Mouse (Mus musculus): ENCODE results near the gene T. TPM values are rescaled to one million over a fixed set of nuclear protein-coding genes. Genes with fewer than 3 reads are reported as not detected.

The T gene
- total RNA-seq, 2 experiments from 2014 or later = 0.51 TPM; not detected in 1

DNA sequence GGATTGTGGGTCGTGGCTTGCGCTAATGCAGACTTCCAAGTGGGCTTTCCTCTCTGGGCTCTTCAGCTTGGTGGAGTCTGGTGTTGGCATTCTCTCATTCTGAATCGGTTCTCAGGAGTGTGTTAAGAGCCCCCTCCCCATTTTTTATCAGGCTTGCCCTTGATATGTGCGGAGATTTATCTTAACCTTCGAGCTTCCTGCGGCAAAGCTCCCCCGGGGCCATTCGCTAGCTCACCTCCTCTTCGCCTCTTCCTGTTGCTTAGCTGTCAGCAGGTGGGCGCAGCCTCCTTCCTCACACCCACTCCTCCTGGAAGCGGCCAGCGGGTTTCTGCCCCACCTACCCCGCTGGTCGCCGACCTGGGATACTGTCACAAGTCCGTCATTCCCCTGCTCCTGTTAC lies 4.8 kb upstream of the T start:
- DNase-seq (ENCODE audit: extremely low spot score in 1 of 2, low spot score in 2 of 2) = no peak
- intact Hi-C loops (cut with DNase I) = no loop called here

DNA sequence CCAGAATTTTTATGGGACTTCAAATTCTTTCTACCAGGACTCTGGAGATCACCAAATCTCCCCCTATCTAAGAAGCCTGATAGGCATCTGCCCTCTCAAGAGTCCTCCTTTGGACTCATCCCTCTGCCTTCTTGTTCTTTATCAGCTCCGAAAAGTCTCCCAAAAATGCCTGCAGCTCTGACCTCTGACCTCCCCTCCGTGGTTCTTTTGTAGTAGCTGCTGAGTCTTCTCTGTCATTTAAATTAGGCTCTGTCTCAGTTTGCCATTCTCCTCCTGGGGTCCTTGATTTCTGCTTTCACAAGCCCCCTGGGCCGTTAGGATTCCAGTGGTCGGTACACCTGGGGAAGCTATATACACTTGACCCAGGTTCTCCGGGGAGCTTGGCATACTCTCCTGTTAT lies 4.3 kb upstream of the T start:
- DNase-seq (ENCODE audit: extremely low spot score in 1 of 2, low spot score in 2 of 2) = no peak
- intact Hi-C loops (cut with DNase I) = no loop called here

- intact Hi-C loops (cut with DNase I) = no loop called here
- no peak for DNase-seq (ENCODE audit: extremely low spot score in 1 of 2, low spot score in 2 of 2)
Observed at GRCm38 (mm10) chr17:8432179-8432800, 1.9 kb upstream of the T start.

DNA sequence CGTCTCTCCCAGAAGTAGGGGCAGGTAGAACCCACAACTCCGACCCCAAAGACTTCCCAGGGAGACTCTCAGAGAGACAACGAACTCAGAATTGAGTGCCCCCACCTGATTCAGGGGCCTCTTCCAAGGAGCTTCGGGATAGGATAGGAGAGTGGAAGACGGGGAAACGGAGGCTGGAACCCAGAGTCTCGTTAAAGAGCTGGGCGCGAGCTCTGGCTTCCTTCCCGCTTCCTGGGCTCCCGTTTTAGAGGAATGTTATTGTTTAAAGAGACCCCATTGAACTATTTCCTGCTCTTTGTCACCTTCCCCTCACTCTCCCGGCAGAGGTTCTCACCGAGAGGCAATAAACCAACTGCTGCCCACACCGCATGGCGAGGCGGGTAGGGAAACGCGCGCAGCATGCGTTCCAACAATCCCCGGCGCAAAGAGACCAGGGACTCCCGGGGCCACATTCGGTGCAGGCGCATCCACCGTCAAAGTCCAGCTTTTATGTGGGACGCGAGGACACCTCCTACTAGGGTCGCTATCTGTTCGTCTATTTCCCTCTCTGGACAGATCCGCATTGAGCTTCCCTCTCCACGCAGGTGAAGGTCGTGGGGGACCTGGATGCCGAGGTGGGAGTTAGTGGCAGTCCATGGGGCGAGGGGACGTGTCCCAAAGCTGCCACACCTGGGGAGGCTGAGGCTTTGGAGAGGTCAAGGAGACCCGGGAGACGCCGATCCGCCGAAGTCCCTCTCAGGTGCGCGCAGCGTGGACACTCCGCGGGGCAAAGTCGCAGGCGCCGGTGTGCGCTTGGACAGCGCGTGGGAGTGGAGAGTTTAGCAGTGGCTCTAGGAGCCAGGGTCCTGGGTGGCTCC lies 874 bp upstream of the T start:
- no peak for DNase-seq (ENCODE audit: extremely low spot score in 1 of 2, low spot score in 2 of 2)
- intact Hi-C loops (cut with DNase I) = no loop called here

DNA sequence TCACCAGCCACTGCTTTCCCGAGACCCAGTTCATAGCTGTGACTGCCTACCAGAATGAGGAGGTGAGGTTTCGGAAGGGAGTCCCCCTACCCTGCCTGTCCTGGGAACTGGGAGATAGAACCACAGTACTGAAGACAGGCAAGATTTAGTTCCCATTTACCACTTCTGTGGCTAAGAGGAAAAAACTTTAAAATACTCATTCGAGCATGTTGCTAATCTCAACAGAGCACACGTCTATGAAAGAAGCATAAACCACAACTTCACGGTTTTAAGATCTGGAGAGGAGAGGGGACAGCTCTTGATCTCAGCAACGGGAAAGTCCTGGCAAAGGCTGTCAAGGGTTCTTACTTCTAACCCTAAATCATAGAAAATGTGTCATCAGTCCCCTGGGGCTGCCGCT lies 2.0 kb downstream of the T start:
- intact Hi-C loops (cut with DNase I) = no loop called here
- no peak for DNase-seq (ENCODE audit: extremely low spot score in 1 of 2, low spot score in 2 of 2)

DNA sequence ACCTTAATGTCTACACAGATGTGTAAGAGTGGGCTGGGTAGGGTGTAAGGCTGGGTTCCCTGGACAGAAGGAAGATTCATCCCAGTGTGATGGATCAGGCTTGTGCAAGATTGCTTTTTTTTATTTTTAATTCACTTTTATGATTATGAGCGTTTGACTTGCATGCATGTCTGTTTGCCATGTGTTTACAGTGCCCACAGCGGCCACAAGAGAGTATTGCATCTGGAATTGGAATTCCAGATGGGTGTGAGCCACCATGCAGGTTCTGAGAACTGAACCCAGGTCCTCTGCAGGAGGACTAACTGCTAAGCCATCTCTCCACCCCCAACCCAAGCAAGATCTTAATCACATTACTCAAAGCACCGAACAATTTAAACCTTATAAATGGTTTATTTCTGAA lies 9.8 kb downstream of the T start:
- intact Hi-C loops (cut with DNase I) = no loop called here
- DNase-seq (ENCODE audit: extremely low spot score in 1 of 2, low spot score in 2 of 2) = no peak

DNA sequence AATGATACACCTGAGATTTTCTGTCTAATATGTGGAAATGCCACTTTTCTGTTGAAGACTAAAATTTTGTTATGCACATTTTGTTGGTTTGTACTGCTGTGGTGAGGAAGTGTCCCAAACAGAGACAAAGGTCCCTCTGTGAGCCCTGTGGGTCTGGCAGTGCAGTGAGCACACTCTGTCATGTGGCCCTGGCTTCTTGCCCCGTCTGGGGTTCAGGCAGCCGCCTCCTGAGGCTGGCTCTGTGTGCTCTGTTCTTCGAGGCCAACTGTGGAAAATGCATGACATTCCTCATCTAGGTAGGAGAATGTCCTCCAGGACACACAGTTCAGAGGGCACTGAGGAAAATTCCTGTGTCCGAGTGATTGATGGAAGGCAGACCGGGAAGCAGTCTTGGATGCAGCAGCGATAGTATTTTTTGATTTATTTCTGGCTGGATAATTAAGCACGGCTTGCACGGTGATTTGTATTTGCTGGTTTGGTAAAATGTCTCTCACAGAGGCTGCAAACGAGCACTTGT lies 13.5 kb downstream of the T start:
- intact Hi-C loops (cut with DNase I) = no loop called here
- no peak for DNase-seq (ENCODE audit: extremely low spot score in 1 of 2, low spot score in 2 of 2)

GRCm38 (mm10) chr17:8448324-8448723 lies 14.1 kb downstream of the T start:
- DNase-seq (ENCODE audit: extremely low spot score in 1 of 2, low spot score in 2 of 2) = no peak
- intact Hi-C loops (cut with DNase I) = no loop called here

GRCm38 (mm10) chr17:8455196-8455595 lies 21.0 kb downstream of the T start:
- DNase-seq (ENCODE audit: extremely low spot score in 1 of 2, low spot score in 2 of 2) = no peak
- intact Hi-C loops (cut with DNase I) = no loop called here

DNA sequence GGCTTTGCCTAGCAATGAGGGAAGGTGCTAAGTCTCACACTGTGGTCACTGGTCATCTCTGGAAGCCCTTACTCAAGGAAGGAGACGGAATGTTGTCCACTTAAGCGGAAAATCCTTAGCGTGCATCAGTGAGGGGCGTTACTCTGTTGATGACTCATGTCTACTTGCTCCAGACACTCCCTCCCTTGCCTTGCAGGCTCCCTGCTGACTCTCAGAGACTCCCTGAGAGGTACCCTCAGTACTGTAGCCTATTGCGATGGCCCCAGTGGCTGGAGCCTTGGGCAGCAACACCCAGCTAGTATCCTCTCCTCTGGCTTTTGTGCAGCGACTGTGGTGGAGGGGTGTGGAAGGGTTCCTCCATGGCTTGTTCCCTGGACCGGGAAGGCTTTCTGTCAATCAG lies 21.4 kb downstream of the T start:
- intact Hi-C loops (cut with DNase I) = no loop called here
- no peak for DNase-seq (ENCODE audit: extremely low spot score in 1 of 2, low spot score in 2 of 2)

- intact Hi-C loops (cut with DNase I) = no loop called here
- DNase-seq (ENCODE audit: extremely low spot score in 1 of 2, low spot score in 2 of 2) = no peak
Observed at GRCm38 (mm10) chr17:8456856-8457460, 22.7 kb downstream of the T start.

- intact Hi-C loops (cut with DNase I) = loop anchor here (2.0 to 10.0 kb wide), 3 partner anchors 73 to 473 kb away; no protein-coding TSS in a partner anchor
- DNase-seq (ENCODE audit: extremely low spot score in 1 of 2, low spot score in 2 of 2) = peak; percentile 40 to 70
Observed at GRCm38 (mm10) chr17:8461568-8461967, 27.3 kb downstream of the T start.

- DNase-seq (ENCODE audit: extremely low spot score in 1 of 2, low spot score in 2 of 2) = peak; percentile 53 to 57
- intact Hi-C loops (cut with DNase I) = loop anchor here (5.0 to 10.0 kb wide), 2 partner anchors 201 to 471 kb away; no protein-coding TSS in a partner anchor
Observed at GRCm38 (mm10) chr17:8463482-8464128, 29.4 kb downstream of the T start.

- DNase-seq (ENCODE audit: extremely low spot score in 1 of 2, low spot score in 2 of 2) = no peak
- intact Hi-C loops (cut with DNase I) = loop anchor here (2.0 to 10.0 kb wide), 3 partner anchors 57 to 467 kb away; partner anchors contain the start of gene Pde10a
Observed at GRCm38 (mm10) chr17:8467771-8468170, 33.5 kb downstream of the T start.

DNA sequence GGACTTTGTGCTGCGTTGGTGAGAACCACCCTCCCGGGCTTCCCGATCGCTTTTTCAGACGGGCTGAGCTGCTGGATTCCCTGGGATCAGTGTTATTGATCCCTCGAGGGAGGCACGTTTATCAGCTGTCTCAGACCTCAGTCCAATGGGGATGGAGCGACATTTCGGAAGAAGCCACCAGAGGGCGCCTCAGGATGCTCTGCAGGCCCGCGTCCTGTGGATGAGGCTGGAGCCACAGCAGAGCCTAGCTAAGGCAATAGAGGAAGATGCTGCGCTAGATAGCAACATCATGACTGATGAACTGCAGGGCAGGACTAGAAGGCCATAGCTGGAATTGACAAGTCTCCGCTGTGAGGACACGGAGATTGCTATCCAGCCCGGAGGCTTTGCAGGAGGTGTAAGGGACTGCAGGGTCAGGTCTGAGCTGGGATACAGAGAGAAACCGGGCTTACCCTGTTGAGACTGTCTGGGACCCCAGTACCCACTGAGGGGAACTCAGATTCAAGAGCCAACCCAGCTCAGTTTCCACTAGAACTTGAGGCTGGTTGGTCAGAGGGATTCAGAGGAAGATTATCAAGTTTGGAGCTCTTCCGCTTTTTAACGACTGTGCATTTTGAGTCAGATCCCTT lies 34.6 kb downstream of the T start:
- intact Hi-C loops (cut with DNase I) = loop anchor here (2.0 to 10.0 kb wide), 3 partner anchors 56 to 466 kb away; partner anchors contain the start of gene Pde10a
- DNase-seq (ENCODE audit: extremely low spot score in 1 of 2, low spot score in 2 of 2) = peak; percentile 85

DNA sequence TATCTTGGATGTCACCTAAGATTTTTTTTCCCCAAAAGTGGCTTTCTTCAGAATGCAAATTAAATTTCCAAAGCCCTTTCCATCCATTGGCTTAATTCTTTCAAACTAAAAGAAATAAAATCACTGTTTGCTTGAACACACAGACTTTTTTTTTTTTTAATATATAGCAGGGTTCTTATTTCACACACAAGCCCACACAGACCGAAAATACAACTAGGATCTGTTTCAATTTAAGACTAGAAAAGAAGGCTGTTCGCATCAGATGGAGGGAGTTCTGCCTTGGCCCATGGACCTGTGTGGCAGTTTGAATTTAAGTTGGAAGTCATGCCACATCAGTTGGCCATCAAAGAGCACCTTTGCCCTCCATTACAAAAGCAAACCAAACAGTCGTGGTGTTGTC lies 44.3 kb downstream of the T start:
- intact Hi-C loops (cut with DNase I) = no loop called here
- peak in 1 of 2 experiments; percentile 2 for DNase-seq (ENCODE audit: extremely low spot score in 1 of 2, low spot score in 2 of 2)

DNA sequence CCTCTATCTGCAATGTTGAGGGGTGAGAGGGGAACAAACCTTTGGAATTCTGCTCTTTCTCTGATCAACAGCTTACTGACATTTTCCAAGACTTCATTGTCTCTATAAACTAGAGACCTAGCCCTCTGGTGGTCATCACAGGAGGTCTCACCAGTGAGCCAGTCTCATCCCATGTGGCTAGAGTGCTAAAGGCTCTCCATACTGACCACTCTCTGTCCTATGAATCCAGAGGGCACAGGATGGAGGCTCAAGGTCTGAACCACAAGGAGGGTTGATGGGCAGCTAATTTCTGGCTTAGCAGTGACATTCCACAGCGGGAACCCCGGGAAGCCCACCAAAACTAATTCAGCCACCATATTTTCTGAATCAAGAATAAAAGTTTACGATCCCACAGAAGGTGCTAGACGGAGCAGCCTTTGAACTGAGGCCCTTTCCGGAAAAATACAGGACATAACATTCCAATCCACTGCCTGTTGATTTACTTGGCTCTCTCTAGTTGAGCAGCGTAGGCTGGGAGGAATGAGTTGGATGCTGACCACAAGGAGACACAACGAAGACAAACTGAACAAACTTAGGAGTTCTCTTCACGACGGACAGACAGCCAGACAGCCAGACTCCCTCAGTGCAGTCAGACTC lies 45.4 kb downstream of the T start:
- intact Hi-C loops (cut with DNase I) = no loop called here
- DNase-seq (ENCODE audit: extremely low spot score in 1 of 2, low spot score in 2 of 2) = peak in 1 of 2 experiments; percentile 11

DNA sequence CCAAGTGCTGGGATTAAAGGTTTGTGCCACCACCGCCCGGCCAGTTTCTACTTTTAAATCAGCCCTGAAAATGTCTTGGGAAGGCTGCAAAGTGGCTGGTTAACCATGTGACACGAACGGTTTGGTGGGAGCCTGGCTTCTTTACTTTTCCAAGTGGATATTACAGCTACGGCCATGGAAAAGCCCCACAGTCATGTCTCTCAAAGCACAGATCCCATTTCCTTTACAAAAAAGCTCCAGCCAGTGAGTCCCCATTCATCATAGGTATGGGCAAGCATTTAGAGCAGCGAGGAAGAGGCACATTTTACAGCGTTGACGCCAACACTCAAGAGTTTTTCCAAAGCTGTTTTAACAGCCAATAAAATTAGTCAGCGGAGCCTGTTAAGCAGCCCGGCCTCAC lies 47.6 kb downstream of the T start:
- intact Hi-C loops (cut with DNase I) = no loop called here

More for the DNA sequence above, 47.6 kb downstream of the T start:
- DNase-seq (ENCODE audit: extremely low spot score in 1 of 2, low spot score in 2 of 2) = peak in 1 of 2 experiments; percentile 2
